Mouse (Mus musculus) kidney, adult 11 months (tissue): ENCODE data around the gene Ppp2r1b.

Source experiments
- DNase-seq: peaks from one replicate; pipeline ENCODE4 v3.0.0; 2022

The Ppp2r1b gene

DNA sequence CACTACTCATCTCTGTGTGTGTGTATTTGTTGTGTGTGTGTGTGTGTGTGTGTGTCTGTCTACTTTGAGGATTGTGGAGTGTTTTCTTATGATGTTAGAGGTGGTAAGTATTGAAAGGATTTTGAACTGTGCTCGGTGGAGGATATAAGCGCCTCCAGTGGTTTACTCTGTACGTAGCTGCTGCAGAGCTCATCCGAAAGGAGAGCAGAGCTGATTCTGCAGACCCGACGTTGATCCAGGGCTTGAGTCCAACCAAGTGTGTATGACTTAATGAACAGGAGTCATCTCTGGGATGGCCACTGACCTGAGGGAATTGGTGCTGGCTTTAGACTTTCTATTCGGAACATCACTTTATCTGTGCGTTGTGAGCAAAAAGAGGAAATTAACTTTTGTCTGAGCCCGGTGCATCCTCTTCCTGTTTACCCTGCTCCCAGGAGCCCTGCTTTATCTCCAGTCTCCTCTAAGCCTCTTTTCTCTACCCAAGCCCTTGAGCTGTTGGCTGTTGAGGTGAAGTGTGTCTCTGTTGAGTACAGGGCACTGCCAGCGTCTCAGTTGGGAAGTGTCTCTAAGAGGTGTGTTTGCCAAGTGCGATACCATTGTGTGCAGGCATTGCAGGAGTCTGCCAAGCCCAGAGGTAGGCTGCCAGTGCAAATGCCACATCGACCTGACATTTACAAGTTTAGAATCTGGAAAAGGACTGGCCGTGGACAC is 3.9 kb upstream of the Ppp2r1b start:
- no peak for DNase-seq

DNA sequence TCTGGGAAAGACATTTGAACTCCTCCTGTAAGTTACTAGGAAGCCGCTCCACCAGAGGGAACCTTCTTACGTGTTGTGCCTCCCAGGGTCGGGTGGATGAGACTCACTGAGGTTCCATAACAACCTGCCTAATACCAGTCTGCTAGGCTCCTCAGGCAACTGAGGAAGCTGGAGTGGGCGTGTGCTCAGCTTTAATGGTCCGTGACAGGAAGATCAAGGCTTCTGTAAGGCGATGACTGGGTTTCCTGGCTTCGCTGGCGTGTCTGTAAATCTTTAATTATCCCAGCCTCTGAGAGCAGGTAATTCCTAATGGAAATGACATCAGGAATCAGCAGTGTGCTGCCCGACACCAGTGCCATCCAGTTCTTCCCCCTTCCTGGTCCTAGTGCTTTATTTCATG is 446 bp downstream of the Ppp2r1b start:
- DNase-seq = peak; percentile 86

DNA sequence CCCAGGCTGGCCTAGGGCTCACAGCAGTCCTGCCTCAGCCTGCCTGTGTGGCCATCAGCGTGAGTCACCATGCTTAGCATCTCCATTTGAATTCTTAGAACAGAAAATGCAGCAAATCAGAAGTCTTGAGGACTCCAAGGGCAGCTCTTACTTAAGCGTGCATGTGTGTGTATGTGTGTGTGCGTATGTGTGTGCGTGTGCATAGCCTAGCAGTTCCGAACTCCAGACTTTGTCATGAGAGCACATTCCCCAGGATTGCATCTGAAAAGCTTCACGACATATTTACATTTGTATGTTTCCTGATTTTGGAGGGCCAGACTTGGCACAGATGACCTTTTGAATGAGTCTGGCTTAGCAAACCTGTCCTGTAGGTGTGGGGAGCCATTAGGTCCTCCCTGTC is 2.0 kb downstream of the Ppp2r1b start:
- no peak for DNase-seq

- peak; percentile 46 for DNase-seq
Observed at GRCm38 (mm10) chr9:50847606-50848368, 2.7 kb downstream of the Ppp2r1b start.

- DNase-seq = peak; percentile 70
Observed at GRCm38 (mm10) chr9:50848821-50849220, 3.7 kb downstream of the Ppp2r1b start.

DNA sequence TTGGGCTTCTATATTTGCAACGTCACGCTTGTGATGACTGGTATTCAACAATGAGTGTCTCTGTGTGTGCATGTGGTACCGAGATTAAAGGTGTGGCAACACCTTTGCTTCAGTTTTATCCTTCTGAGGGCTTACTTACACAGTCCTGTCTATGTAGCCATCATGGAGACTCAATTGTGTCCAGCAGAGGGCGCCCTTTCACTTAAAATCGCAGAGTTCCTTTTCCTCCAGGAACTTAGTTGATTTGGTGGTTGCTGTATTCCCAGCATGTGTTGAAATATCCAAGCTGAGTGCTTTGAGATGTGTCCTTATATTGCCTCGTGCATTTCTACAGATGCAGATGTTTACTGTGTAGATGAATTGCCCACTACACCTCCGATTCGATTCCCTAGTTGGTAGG is 4.1 kb downstream of the Ppp2r1b start:
- DNase-seq = peak; percentile 86

- DNase-seq = no peak
Observed at GRCm38 (mm10) chr9:50849755-50850154, 4.7 kb downstream of the Ppp2r1b start.

DNA sequence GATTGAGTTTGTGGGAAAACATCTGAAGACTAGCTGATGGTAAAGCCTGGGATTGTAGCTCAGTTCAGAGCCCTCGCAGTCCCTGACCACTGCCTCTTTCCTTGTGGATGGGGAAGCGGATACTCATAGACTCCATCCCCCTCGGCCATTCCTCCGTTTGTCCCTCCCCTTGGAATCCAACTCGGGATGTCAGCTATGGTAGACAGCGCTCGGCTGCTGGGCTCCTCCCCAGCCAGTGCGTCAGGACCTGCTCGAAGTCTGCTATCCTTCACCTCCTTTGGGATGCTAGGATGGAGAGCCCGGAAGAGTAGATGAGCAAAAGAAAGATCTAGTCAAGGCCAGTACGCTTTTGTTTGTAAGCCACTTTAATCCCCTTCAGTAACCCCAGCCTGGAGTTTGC is 5.2 kb downstream of the Ppp2r1b start:
- no peak for DNase-seq

DNA sequence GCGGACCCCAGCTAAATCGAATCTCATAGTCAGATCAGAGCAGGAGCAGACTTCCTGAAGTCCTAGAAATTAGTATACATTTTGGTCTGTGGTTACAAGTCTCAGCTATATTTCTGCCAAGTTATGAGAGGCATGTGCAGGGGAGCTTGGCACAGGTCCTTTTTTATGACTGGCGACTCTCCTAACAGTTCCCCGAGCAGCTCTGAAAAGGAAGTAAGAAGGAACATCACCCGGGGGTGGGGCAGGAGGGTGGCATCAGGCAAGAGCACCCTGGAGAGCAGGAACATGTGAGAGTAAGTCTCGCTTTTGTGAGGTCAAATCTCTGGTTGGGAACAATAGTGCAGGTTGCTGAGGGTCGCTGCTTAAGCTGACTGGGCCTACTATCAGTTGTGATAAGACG is 5.6 kb downstream of the Ppp2r1b start:
- DNase-seq = no peak

- DNase-seq = no peak
Observed at GRCm38 (mm10) chr9:50852634-50853349, 7.7 kb downstream of the Ppp2r1b start.

DNA sequence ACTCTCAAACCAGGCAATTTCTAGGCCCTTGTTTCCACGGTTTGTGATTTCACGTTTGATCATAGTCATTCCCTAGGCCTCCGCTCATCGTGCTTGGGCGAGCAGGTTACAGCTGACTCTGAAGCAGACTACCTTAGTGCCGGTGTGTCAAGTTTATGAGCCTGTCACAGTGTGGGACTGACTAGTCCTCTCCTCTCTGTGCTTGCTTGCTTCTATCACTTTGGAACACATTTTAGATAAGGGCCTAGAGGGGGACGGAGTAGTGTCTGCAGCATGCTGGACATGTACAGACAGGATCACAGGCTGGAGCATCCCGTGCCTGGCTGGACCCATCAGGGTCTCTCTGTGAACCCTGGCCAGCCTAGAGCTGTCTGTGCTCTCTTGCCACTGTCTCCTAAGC is 9.3 kb downstream of the Ppp2r1b start:
- DNase-seq = no peak

DNA sequence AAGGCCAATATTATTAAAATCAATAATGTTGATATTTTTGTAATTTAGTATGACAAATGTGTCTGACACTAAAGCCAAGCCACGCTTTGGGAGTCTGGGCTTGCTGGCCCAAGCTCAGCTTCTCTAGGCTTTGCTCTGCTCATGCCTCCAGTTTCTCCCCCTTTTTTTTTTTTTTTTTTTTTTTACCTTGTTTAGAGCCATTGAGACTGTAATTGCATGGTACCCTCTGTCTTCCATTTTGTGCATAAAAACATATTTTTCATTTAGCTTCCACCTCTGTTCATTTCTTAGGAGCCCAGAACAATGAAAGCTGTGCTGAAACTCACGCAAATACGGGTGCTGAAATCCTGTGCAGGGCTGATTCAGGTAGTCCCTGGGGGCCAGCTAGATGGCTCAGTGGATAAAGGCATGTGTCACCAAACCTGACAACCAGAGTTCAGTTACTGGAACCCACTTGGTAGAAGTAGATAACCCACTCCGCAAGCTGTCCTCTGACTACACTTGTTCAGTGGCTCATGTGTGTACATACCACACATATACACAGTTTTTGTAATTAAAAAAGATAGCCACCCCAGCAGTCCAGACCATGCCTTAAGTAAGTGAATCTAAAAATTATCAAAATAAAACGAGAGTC is 10.1 kb downstream of the Ppp2r1b start:
- DNase-seq = no peak

- DNase-seq = no peak
Observed at GRCm38 (mm10) chr9:50855780-50856179, 10.7 kb downstream of the Ppp2r1b start.

- DNase-seq = peak; percentile 91
Observed at GRCm38 (mm10) chr9:50856341-50857081, 11.4 kb downstream of the Ppp2r1b start.

DNA sequence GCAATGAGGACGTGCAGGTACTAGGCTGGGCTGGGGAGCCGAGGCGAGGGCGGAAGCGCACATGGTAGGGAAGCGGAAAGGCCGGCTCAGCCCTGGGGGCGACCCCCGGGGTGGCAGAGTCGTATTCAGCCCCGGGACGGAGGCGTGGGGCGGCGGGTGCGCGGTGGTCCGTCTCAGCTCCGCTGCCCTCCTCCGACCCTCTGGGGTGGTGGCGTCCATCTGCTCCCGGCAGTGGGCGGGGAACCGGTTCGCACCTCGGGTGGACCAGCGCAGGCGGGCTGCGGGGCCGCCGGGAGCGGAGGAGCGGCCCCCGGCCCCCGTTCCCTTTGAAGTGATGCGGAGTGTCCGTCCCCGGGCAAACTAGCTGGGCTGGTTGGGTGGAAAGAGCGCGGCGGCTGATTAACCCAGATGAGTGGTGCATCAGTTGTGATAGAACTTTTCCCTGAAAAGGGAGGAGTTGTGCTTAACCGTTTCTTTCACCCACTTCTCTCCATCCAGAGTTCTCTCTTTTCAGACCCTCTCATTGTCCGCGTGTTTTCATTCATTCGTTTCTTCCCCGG is 12.1 kb downstream of the Ppp2r1b start:
- DNase-seq = no peak

DNA sequence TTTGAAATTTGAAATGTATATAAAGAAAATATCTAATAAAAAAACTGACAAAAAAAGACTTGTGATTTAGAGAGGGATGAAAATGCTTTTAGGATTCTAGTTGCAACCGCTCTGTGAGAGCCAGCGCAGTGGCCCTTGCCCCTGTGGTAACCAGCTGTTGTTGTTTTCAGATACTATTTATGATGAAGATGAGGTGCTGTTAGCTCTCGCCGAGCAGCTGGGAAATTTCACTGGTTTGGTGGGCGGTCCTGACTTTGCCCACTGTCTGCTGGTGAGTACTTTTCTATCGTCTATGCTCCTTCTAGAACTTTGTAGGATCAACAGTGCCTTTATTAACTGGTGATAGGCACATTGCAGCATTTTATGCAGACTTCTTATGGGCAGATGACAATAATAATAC is 13.6 kb downstream of the Ppp2r1b start:
- DNase-seq = no peak

GRCm38 (mm10) chr9:50861119-50861839 is 16.2 kb downstream of the Ppp2r1b start:
- DNase-seq = no peak

- DNase-seq = no peak
Observed at GRCm38 (mm10) chr9:50863824-50864223, 18.7 kb downstream of the Ppp2r1b start.

- DNase-seq = no peak
Observed at GRCm38 (mm10) chr9:50864877-50865276, 19.8 kb downstream of the Ppp2r1b start.

DNA sequence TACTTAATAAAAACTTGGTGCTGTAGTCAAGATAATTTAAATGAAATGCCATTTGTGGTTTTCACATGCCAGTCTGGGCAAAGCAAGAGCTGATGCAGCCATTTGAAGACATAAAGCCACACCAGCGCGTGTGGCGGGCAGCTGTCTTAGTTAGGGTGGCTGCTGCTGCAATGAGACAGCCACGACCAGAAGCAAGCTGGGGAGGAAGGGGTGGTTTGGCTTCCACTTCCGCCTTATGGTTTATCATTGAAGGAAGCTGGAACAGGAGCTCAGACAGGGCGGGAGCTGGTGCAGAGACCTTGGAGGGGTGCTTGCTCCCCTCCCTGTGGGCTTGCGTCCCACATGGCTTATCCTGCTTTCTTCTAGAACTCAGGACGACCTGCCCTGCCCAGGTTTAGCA is 20.7 kb downstream of the Ppp2r1b start:
- no peak for DNase-seq

- no peak for DNase-seq
Observed at GRCm38 (mm10) chr9:50867015-50867414, 21.9 kb downstream of the Ppp2r1b start.

GRCm38 (mm10) chr9:50868182-50868581 is 23.1 kb downstream of the Ppp2r1b start:
- no peak for DNase-seq
